Mouse (Mus musculus) liver, embryonic 14.5 days (tissue): ENCODE measurements around the gene Tmprss11c. TPM values are rescaled to one million over a fixed set of nuclear protein-coding genes. Genes with fewer than 3 reads are reported as not detected.
A peak's percentile ranks its signal among the peaks of the same experiment; 100 is the strongest.

Experiments used
- ATAC-seq: fragments of 200-750 bp; cut with Nextera tagmentation; 2 replicates; pipeline ENCODE4 v1.8.0; 2017; ENCODE audit warnings: moderate number of reproducible peaks, mild to moderate bottlenecking, moderate library complexity; ENCODE audit not compliant: insufficient read depth
- DNase-seq, 3 experiments: peaks; one replicate each; pipeline ENCODE4 v3.0.0-alpha.2; 2012 to 2013; ENCODE audit warnings: low read depth in 3 of 3, low spot score in 3 of 3
- H3K27ac ChIP-seq: fragments of 300-500 bp; sonication (generic); 2 replicates; pipeline ENCODE4 v1.5.1; 2014; ENCODE audit warnings: moderate library complexity, mild to moderate bottlenecking, control low read depth, inconsistent platforms
- H3K27me3 ChIP-seq: fragments of 300-500 bp; sonication (generic); 2 replicates; pipeline ENCODE4 v1.6.1; 2014; ENCODE audit warnings: mild to moderate bottlenecking, low read length, moderate library complexity; ENCODE audit not compliant: control insufficient read depth, insufficient read depth
- H3K36me3 ChIP-seq: fragments of 300-500 bp; sonication (generic); replicated peaks from 2 replicates; pipeline ENCODE4 v1.6.1; 2014; ENCODE audit warnings: low read depth; ENCODE audit not compliant: control insufficient read depth, insufficient read depth
- H3K4me1 ChIP-seq, 2 experiments: fragments of 200-500 bp in 1 of 2; fragments of 300-500 bp in 1 of 2; sonication (generic) in 1 of 2; replicated peaks; 2 replicates each; pipeline ENCODE4 v1.6.1; 2012 to 2014; ENCODE audit warnings: antibody characterized with exemption in 1 of 2, inconsistent platforms in 1 of 2, low read length in 1 of 2; ENCODE audit not compliant: control insufficient read depth in 2 of 2, insufficient read depth in 2 of 2
- H3K4me2 ChIP-seq: fragments of 300-500 bp; sonication (generic); 2 replicates; pipeline ENCODE4 v1.6.1; 2014; ENCODE audit warnings: low read depth, mild to moderate bottlenecking, control low read depth, moderate library complexity
- H3K4me3 ChIP-seq, 2 experiments: fragments of 200-500 bp in 1 of 2; fragments of 300-500 bp in 1 of 2; sonication (generic) in 1 of 2; 2 replicates each; pipeline ENCODE4 v1.5.1; 2012 to 2014; ENCODE audit warnings: low read depth in 2 of 2, low read length in 2 of 2, mild to moderate bottlenecking in 2 of 2, control low read depth in 1 of 2, inconsistent platforms in 1 of 2, moderate library complexity in 1 of 2; ENCODE audit not compliant: insufficient read depth in 1 of 2
- H3K9ac ChIP-seq: fragments of 300-500 bp; sonication (generic); replicated peaks from 2 replicates; pipeline ENCODE4 v1.6.1; 2014; ENCODE audit warnings: mild to moderate bottlenecking, control low read depth, moderate library complexity
- H3K9me3 ChIP-seq: fragments of 300-500 bp; sonication (generic); 2 replicates; pipeline ENCODE4 v1.6.1; 2016; ENCODE audit warnings: low read length, mixed read lengths; ENCODE audit not compliant: control insufficient read depth
- CTCF ChIP-seq: IDR thresholded peaks from 2 replicates; pipeline ENCODE4 v1.5.1; 2016; ENCODE audit warnings: antibody characterized with exemption, low read depth, control low read depth
- EP300 ChIP-seq: IDR thresholded peaks from 2 replicates; pipeline ENCODE4 v1.6.1; 2016; ENCODE audit warnings: antibody characterized with exemption, low read depth
- WGBS: fragments of 180-500 bp; shearing (Covaris S2); extraction: QIAGEN DNeasy Blood & Tissue Kit; methylation state at CpG from one replicate; pipeline ENCODE4 v1.1.7; 2014; ENCODE audit not compliant: insufficient replicate concordance; 5-methylcytosine and 5-hydroxymethylcytosine counted together
- polyA plus RNA-seq, 2 experiments: library from polyadenylated mRNA; depleted of rRNA in 1 of 2; stranded (reverse) in 1 of 2; unstranded in 1 of 2; fragments of >200 nt; fragmentation: Nextera tagmentation in 1 of 2; extraction: Ambion mirVana in 1 of 2; gene quantifications; 2 replicates each; pipeline versions ENCODE4 v1.2.1 to v1.2.3; 2012 to 2014

Tmprss11c gene
- polyA plus RNA-seq, 2 experiments: not detected

- no peak overlapping the region for H3K27ac ChIP-seq
- ATAC-seq: no peak
- TF ChIP-seq CTCF: peak; percentile 73
- no peak for TF ChIP-seq EP300
- DNase-seq: peak in 1 of 3 experiments; percentile 23
- WGBS: 17% methylated on average over 5 of the region's 5 CpGs
- no peaks in the 10 kb centered on the region for H3K27me3 ChIP-seq
- H3K9ac ChIP-seq: no peak overlapping the region
- no peaks in the 10 kb centered on the region for H3K36me3 ChIP-seq
- H3K4me2 ChIP-seq: no peak overlapping the region
- no peaks in the 10 kb centered on the region for H3K4me1 ChIP-seq
- no peak overlapping the region for H3K4me3 ChIP-seq
- no peaks in the 10 kb centered on the region for H3K9me3 ChIP-seq
Measured at GRCm38 (mm10) chr5:86190770-86191169, 98.3 kb downstream of the Tmprss11c start.

GRCm38 (mm10) chr5:86190290-86190689 lies 98.8 kb downstream of the Tmprss11c start:
- H3K9me3 ChIP-seq: no peaks in the 10 kb centered on the region
- TF ChIP-seq CTCF: no peak
- TF ChIP-seq EP300: no peak
- no peak overlapping the region for H3K4me3 ChIP-seq
- H3K27ac ChIP-seq: no peak overlapping the region
- ATAC-seq (no peak), DNase-seq (no peak)
- H3K36me3 ChIP-seq: no peaks in the 10 kb centered on the region
- no peaks in the 10 kb centered on the region for H3K27me3 ChIP-seq
- H3K4me2 ChIP-seq: no peak overlapping the region
- no peak overlapping the region for H3K9ac ChIP-seq
- 34% methylated on average over 15 of the region's 15 CpGs for WGBS
- H3K4me1 ChIP-seq: no peaks in the 10 kb centered on the region

DNA sequence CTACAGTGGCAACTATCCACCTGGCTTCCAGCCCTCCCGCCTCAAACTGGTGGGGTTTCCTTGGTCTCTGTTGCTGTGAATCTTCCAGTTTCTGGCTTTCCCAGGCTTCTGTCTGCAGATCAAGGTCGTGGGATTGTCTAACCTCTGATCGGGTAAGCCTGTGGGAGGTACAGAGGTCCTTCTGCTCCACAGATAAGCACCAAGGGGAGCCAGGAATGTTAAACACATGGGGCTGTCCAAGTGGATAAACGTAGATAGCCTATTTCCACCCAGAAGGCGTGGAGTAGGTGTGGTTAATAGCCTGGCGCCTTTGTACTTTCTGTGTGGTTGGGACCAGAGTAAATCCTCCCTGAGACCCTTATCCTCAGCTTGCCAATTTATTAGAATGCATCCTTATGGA lies 101.7 kb downstream of the Tmprss11c start:
- Histone ChIP-seq H3K9me3 (no peaks in the 10 kb centered on the region), H3K9ac (no peak overlapping the region), H3K27ac (no peak overlapping the region), H3K36me3 (no peaks in the 10 kb centered on the region), H3K4me3 (no peak overlapping the region), H3K27me3 (no peaks in the 10 kb centered on the region), H3K4me1 (no peaks in the 10 kb centered on the region), H3K4me2 (no peak overlapping the region)
- no peak for ATAC-seq
- TF ChIP-seq CTCF: no peak
- TF ChIP-seq EP300: no peak
- no peak for DNase-seq
- 60% methylated on average over 6 of the region's 6 CpGs for WGBS

Other genes starting within 250 kb of the Tmprss11c start
- gene Cenpc1, start 223.7 kb downstream of the Tmprss11c start, polyA plus RNA-seq (2012; rRNA removed): 3.3 and 6.6 TPM in 2 replicates
- gene Cenpc1, start 223.7 kb downstream of the Tmprss11c start, polyA plus RNA-seq (2014; fragmentation: Nextera tagmentation; extraction: Ambion mirVana): 12.9 and 13.5 TPM in 2 replicates
- gene Stap1, start 217.6 kb downstream of the Tmprss11c start, polyA plus RNA-seq (2012; rRNA removed): 0.43 and 1.4 TPM in 2 replicates
- 2.0 TPM in 2 replicates for gene Stap1, start 217.6 kb downstream of the Tmprss11c start, polyA plus RNA-seq (2014; fragmentation: Nextera tagmentation; extraction: Ambion mirVana)
- gene Uba6, start 116.5 kb downstream of the Tmprss11c start, polyA plus RNA-seq (2012; rRNA removed): 1.7 and 2.5 TPM in 2 replicates
- 4.2 and 5.1 TPM in 2 replicates for gene Uba6, start 116.5 kb downstream of the Tmprss11c start, polyA plus RNA-seq (2014; fragmentation: Nextera tagmentation; extraction: Ambion mirVana)
- not detected in 2 replicates for gene Gnrhr, start 91.4 kb downstream of the Tmprss11c start, polyA plus RNA-seq (2012; rRNA removed)
- gene Gnrhr, start 91.4 kb downstream of the Tmprss11c start, polyA plus RNA-seq (2014; fragmentation: Nextera tagmentation; extraction: Ambion mirVana): not detected in 2 replicates
- not detected in 2 replicates for gene Tmprss11d, start 84.1 kb upstream of the Tmprss11c start, polyA plus RNA-seq (2012; rRNA removed)
- gene Tmprss11d, start 84.1 kb upstream of the Tmprss11c start, polyA plus RNA-seq (2014; fragmentation: Nextera tagmentation; extraction: Ambion mirVana): not detected in 2 replicates
- not detected in 2 replicates for gene Tmprss11a, start 179.7 kb upstream of the Tmprss11c start, polyA plus RNA-seq (2012; rRNA removed)
- gene Tmprss11a, start 179.7 kb upstream of the Tmprss11c start, polyA plus RNA-seq (2014; fragmentation: Nextera tagmentation; extraction: Ambion mirVana): not detected in 2 replicates
- gene Tmprss11g, start 229.3 kb upstream of the Tmprss11c start, polyA plus RNA-seq (2012; rRNA removed): not detected in 2 replicates
- gene Tmprss11g, start 229.3 kb upstream of the Tmprss11c start, polyA plus RNA-seq (2014; fragmentation: Nextera tagmentation; extraction: Ambion mirVana): not detected in 2 replicates